Mouse (Mus musculus) erythroblast, embryonic 14.5 days (primary cell): ENCODE measurements around the gene Npat. TPM values are rescaled to one million over a fixed set of nuclear protein-coding genes. Genes with fewer than 3 reads are reported as not detected.

Experiments used
- H3K27me3 ChIP-seq: 2 replicates; pipeline ENCODE4 v1.6.1; 2012; ENCODE audit warnings: inconsistent platforms; ENCODE audit not compliant: control insufficient read depth
- H3K36me3 ChIP-seq: 2 replicates; pipeline ENCODE4 v1.6.1; 2012; ENCODE audit warnings: mild to moderate bottlenecking, inconsistent platforms; ENCODE audit not compliant: control insufficient read depth
- H3K4me1 ChIP-seq: 2 replicates; pipeline ENCODE4 v1.6.1; 2012; ENCODE audit warnings: inconsistent platforms; ENCODE audit not compliant: control insufficient read depth
- H3K4me3 ChIP-seq: replicated peaks from 2 replicates; pipeline ENCODE3; 2012; ENCODE audit warnings: moderate library complexity, mild to moderate bottlenecking, inconsistent platforms
- H3K9me3 ChIP-seq: 2 replicates; pipeline ENCODE4 v1.6.1; 2012; ENCODE audit warnings: low read length, inconsistent platforms, mixed read lengths; ENCODE audit not compliant: control insufficient read depth
- GATA1 ChIP-seq: IDR thresholded peaks from 2 replicates; pipeline ENCODE4 v1.6.1; 2012; ENCODE audit warnings: low read length, inconsistent platforms, mixed read lengths
- TAL1 ChIP-seq: IDR thresholded peaks from 3 replicates; pipeline ENCODE4 v1.6.1; 2012; ENCODE audit warnings: low read length, inconsistent platforms, mixed read lengths
- polyA plus RNA-seq: library from polyadenylated mRNA; stranded (reverse); fragments of >175 nt; gene quantifications from 2 replicates; pipeline ENCODE4 v1.2.3, GENCODE M21; 2012

Gene Npat
- polyA plus RNA-seq, 1 experiment: 0.09 TPM

DNA sequence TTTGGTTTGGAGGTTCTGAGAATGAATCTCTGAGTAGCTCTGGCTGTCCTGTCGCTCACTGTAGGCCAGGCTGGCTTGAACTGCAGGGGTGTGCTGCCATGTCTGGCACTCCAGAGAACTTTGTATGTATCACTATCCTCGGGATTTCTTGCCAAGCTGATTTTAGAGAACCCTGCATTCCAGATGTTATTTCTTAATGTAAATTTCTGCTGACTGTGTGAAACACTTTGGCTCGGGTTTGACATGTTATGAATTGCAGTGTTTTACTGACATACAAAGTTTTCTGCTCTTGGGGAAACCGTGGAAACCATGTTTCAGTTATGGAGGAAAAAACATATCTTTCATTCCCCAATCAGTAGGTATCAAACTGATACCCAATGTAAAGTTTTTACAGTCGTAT, 38.9 kb downstream of the Npat start:
- no peak overlapping the region for H3K4me3 ChIP-seq
- H3K9me3 ChIP-seq: no peaks in the 10 kb centered on the region
- H3K27me3 ChIP-seq: no peaks in the 10 kb centered on the region
- no peak for TF ChIP-seq TAL1
- TF ChIP-seq GATA1: no peak
- H3K36me3 ChIP-seq: peaks cover 96% of the 10 kb centered on the region
- peaks cover 10% of the 10 kb centered on the region for H3K4me1 ChIP-seq

- no peaks in the 10 kb centered on the region for H3K4me1 ChIP-seq
Measured at GRCm38 (mm10) chr9:53581870-53582269, 45.0 kb downstream of the Npat start.

GRCm38 (mm10) chr9:53594764-53595163, 57.9 kb downstream of the Npat start:
- Histone ChIP-seq H3K36me3 (peaks cover 24% of the 10 kb centered on the region), H3K4me3 (no peak overlapping the region), H3K27me3 (no peaks in the 10 kb centered on the region), H3K4me1 (no peaks in the 10 kb centered on the region), H3K9me3 (no peaks in the 10 kb centered on the region)
- TF ChIP-seq GATA1 (no peak), TAL1 (no peak)

More at GRCm38 (mm10) chr9:53581870-53582269, 45.0 kb downstream of the Npat start:
- TF ChIP-seq TAL1 (no peak), GATA1 (no peak)
- peaks cover 85% of the 10 kb centered on the region for H3K36me3 ChIP-seq
- no peaks in the 10 kb centered on the region for H3K9me3 ChIP-seq
- no peak overlapping the region for H3K4me3 ChIP-seq
- H3K27me3 ChIP-seq: no peaks in the 10 kb centered on the region

GRCm38 (mm10) chr9:53596971-53597600, 60.2 kb downstream of the Npat start:
- H3K36me3 ChIP-seq: peaks cover 15% of the 10 kb centered on the region

GRCm38 (mm10) chr9:53598631-53599030, 61.8 kb downstream of the Npat start:
- Histone ChIP-seq H3K9me3 (no peaks in the 10 kb centered on the region), H3K4me1 (no peaks in the 10 kb centered on the region), H3K36me3 (peaks cover 6% of the 10 kb centered on the region; the same call in 1 of the 2 replicates), H3K27me3 (no peaks in the 10 kb centered on the region), H3K4me3 (no peak overlapping the region)
- TF ChIP-seq GATA1: no peak
- no peak for TF ChIP-seq TAL1

More at GRCm38 (mm10) chr9:53596971-53597600, 60.2 kb downstream of the Npat start:
- no peak overlapping the region for H3K4me3 ChIP-seq
- no peaks in the 10 kb centered on the region for H3K9me3 ChIP-seq
- H3K27me3 ChIP-seq: no peaks in the 10 kb centered on the region
- TF ChIP-seq GATA1: no peak
- TF ChIP-seq TAL1: no peak
- H3K4me1 ChIP-seq: no peaks in the 10 kb centered on the region

GRCm38 (mm10) chr9:53601541-53601940, 64.7 kb downstream of the Npat start:
- Histone ChIP-seq H3K4me1 (peaks cover 5% of the 10 kb centered on the region; the same call in 1 of the 2 replicates), H3K36me3 (peaks cover 7% of the 10 kb centered on the region), H3K27me3 (no peaks in the 10 kb centered on the region), H3K4me3 (no peak overlapping the region), H3K9me3 (no peaks in the 10 kb centered on the region)
- TF ChIP-seq GATA1 (no peak), TAL1 (no peak)

DNA sequence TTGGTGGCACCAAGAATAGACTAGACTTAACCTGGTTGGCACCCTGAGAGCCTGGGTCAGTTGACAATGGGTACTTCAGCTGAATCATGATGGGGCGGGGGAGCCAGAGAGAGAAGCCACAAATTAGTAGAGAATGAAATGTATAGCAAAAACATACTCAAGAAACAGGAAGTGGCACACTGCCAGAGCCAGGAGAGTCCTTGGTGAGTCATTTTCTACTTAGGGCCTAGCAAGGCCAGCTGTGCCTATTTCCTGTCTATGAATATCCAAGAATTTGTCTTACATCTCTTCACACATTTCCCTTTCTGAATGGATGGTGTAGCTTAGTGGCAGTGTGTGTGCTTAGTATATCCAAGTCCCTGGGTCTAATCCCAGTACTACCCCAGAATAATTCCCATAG, 66.5 kb downstream of the Npat start:
- H3K9me3 ChIP-seq: no peaks in the 10 kb centered on the region
- TF ChIP-seq TAL1 (no peak), GATA1 (no peak)
- peaks cover 7% of the 10 kb centered on the region for H3K36me3 ChIP-seq
- peaks cover 5% of the 10 kb centered on the region; the same call in 1 of the 2 replicates for H3K4me1 ChIP-seq
- no peak overlapping the region for H3K4me3 ChIP-seq
- H3K27me3 ChIP-seq: no peaks in the 10 kb centered on the region

- Histone ChIP-seq H3K27me3 (no peaks in the 10 kb centered on the region), H3K4me3 (no peak overlapping the region), H3K36me3 (peaks cover 7% of the 10 kb centered on the region), H3K4me1 (peaks cover 5% of the 10 kb centered on the region; the same call in 1 of the 2 replicates), H3K9me3 (no peaks in the 10 kb centered on the region)
- TF ChIP-seq TAL1 (no peak), GATA1 (no peak)
Measured at GRCm38 (mm10) chr9:53603849-53604248, 67.0 kb downstream of the Npat start.

GRCm38 (mm10) chr9:53604954-53605353, 68.1 kb downstream of the Npat start:
- Histone ChIP-seq H3K4me1 (peaks cover 15% of the 10 kb centered on the region), H3K9me3 (no peaks in the 10 kb centered on the region), H3K4me3 (no peak overlapping the region), H3K27me3 (no peaks in the 10 kb centered on the region), H3K36me3 (peaks cover 7% of the 10 kb centered on the region)
- no peak for TF ChIP-seq GATA1
- TF ChIP-seq TAL1: no peak
